In genomic region chr11:79046561-79047155, GRCm38 (mm10) we compare ENCODE assay signal across 8 mouse cellular contexts.
A peak's percentile ranks its signal among the peaks of the same experiment; 100 is the strongest.
DNase-seq lines count a peak whose midpoint lies in the region; ATAC-seq and TF ChIP-seq lines count a peak whose summit lies in the region.

No protein-coding gene starts in this region.

- 54% methylated on average over 8 of the region's 8 CpGs for WGBS in kidney, embryonic 16.5 days
- 48% methylated on average over 8 of the region's 8 CpGs for WGBS in hindbrain, embryonic 14.5 days

- in situ Hi-C loops in ES-E14 (cut with MboI; ENCODE audit: low sequenced_read_pairs in 2 of 2, unreplicated experiment in 2 of 2) = no loop called here

- ATAC-seq in kidney, embryonic 16.5 days (ENCODE audit: low FRiP score, low TSS enrichment) = peak; percentile 43
- ATAC-seq in hindbrain, embryonic 14.5 days (ENCODE audit: low FRiP score) = peak; percentile 40; the same call in 1 of the 2 replicates
- no peak for ATAC-seq in erythroid progenitor cell, adult 5-6 weeks (replicated peaks; ENCODE audit: low FRiP score, poor library complexity, severe bottlenecking)

- H3K9me3 ChIP-seq in kidney, embryonic 16.5 days (ENCODE audit: low read length) = peaks cover 6% of the 10 kb centered on the region; the same call in 1 of the 2 replicates
- H3K9me3 ChIP-seq in ES-E14 (ENCODE audit: control insufficient read depth, insufficient read depth, low read depth, low read length) = no peaks in the 10 kb centered on the region
- no peaks in the 10 kb centered on the region for H3K9me3 ChIP-seq in hindbrain, embryonic 14.5 days (ENCODE audit: control insufficient read depth, low read length)

- peaks cover 7% of the 10 kb centered on the region; the same call in 1 of the 2 replicates for H3K36me3 ChIP-seq in kidney, embryonic 16.5 days (ENCODE audit: insufficient read depth, low read length)
- 0 out of 2 replicates have a peak, but pooled peaks cover 4% of the 10 kb centered on the region for H3K36me3 ChIP-seq in ES-E14 (ENCODE audit: control insufficient read depth, insufficient read depth, low read length, poor library complexity, severe bottlenecking)
- H3K36me3 ChIP-seq in hindbrain, embryonic 14.5 days (replicated peaks; ENCODE audit: control insufficient read depth, insufficient read depth) = peaks cover 3% of the 10 kb centered on the region; the same call in 1 of the 2 replicates

- peaks cover 10% of the 10 kb centered on the region; the same call in 1 of the 2 replicates for H3K4me1 ChIP-seq in kidney, embryonic 16.5 days (ENCODE audit: insufficient read depth, low read length)
- H3K4me1 ChIP-seq in ES-E14 (ENCODE audit: control insufficient read depth in 2 of 2, insufficient read depth in 2 of 2, low read length in 2 of 2, poor library complexity in 1 of 2) = peaks cover 0 to 5% of the 10 kb centered on the region in 2 experiments; a peak in 2 of 4 replicates
- peaks cover 8% of the 10 kb centered on the region; the same call in 1 of the 2 replicates for H3K4me1 ChIP-seq in hindbrain, embryonic 14.5 days (replicated peaks; ENCODE audit: control insufficient read depth, insufficient read depth, low read length)

- DNase-seq in embryo, embryonic 10 days (ENCODE audit: low spot score) = peak; percentile 22
- no peak for DNase-seq in embryo, embryonic 10.5 days (ENCODE audit: low spot score)
- no peak for DNase-seq in kidney, postnatal 25 days
- DNase-seq in ES-E14 (ENCODE audit: low read depth, low spot score) = no peak
- DNase-seq in hindbrain, embryonic 14.5 days (ENCODE audit: low spot score) = no peak
- no peak for DNase-seq in layer of hippocampus, adult 9-11 months

- no peak overlapping the region for H3K4me3 ChIP-seq in kidney, embryonic 16.5 days (ENCODE audit: low read length)
- no peak overlapping the region for H3K4me3 ChIP-seq in ES-E14 (ENCODE audit: insufficient read depth in 1 of 2, low read depth in 1 of 2, low read length in 2 of 2, poor library complexity in 1 of 2, severe bottlenecking in 1 of 2)
- no peak overlapping the region for H3K4me3 ChIP-seq in hindbrain, embryonic 14.5 days (replicated peaks; ENCODE audit: low read length)

- H3K27ac ChIP-seq in kidney, embryonic 16.5 days (ENCODE audit: low read length) = peak overlapping the region; percentile 39
- H3K27ac ChIP-seq in ES-E14 (ENCODE audit: insufficient read depth, low read depth, low read length, poor library complexity, severe bottlenecking) = no peak overlapping the region
- no peak overlapping the region for H3K27ac ChIP-seq in hindbrain, embryonic 14.5 days

- no peak overlapping the region for H3K4me2 ChIP-seq in kidney, embryonic 16.5 days (replicated peaks; ENCODE audit: low read depth, low read length)
- no peak overlapping the region for H3K4me2 ChIP-seq in hindbrain, embryonic 14.5 days (replicated peaks)

- H3K9ac ChIP-seq in kidney, embryonic 16.5 days (replicated peaks; ENCODE audit: low read length) = peak overlapping the region; percentile 33; the same call in 1 of the 2 replicates
- peak overlapping the region; percentile 15; the same call in 1 of the 2 replicates for H3K9ac ChIP-seq in ES-E14 (ENCODE audit: insufficient read depth, low read depth, low read length, poor library complexity, severe bottlenecking)
- H3K9ac ChIP-seq in hindbrain, embryonic 14.5 days = no peak overlapping the region

- no peaks in the 10 kb centered on the region for H3K27me3 ChIP-seq in kidney, embryonic 16.5 days (ENCODE audit: insufficient read depth, low read length)
- no peaks in the 10 kb centered on the region for H3K27me3 ChIP-seq in hindbrain, embryonic 14.5 days (ENCODE audit: control insufficient read depth, insufficient read depth, low read length)

TF ChIP-seq in ES-E14, 5 proteins besides CTCF, POLR2A, EP300 and RAD21:
- TF ChIP-seq MAFK (IDR thresholded peaks at IDR 0.05; ENCODE audit: insufficient read depth, low read depth, low read length) (no peak), CHD2 (IDR thresholded peaks at IDR 0.05; ENCODE audit: low read depth, low read length) (no peak)
TF ChIP-seq in ES-E14: peak in this region for 0.
